Mouse (Mus musculus) hematopoietic stem cell, adult 5-6 weeks (primary cell): ENCODE results near the gene Sirt3. TPM values are rescaled to one million over a fixed set of nuclear protein-coding genes. Genes with fewer than 3 reads are reported as not detected.
A peak's percentile ranks its signal among the peaks of the same experiment; 100 is the strongest.

Source experiments
- ATAC-seq, 2 experiments: fragments of 125-278 bp in 1 of 2; replicated peaks in 1 of 2; 2 replicates each; pipeline ENCODE4 v1.8.0; 2016 to 2017; ENCODE audit warnings: inconsistent platforms in 2 of 2, mild to moderate bottlenecking in 2 of 2, moderate number of reproducible peaks in 2 of 2, low read depth in 1 of 2, moderate TSS enrichment in 1 of 2; ENCODE audit not compliant: low FRiP score in 2 of 2, poor library complexity in 2 of 2, severe bottlenecking in 2 of 2, insufficient read depth in 1 of 2, low TSS enrichment in 1 of 2
- total RNA-seq: library from RNA; stranded (forward); fragments of 172-1452, 232-1000 nt; gene quantifications from 2 replicates; pipeline ENCODE4 v1.2.3, GENCODE M21; 2017

Sirt3 gene
- total RNA-seq, 1 experiment from 2014 or later = 50.7 TPM

GRCm38 (mm10) chr7:140856785-140857549 lies 25.1 kb downstream of the Sirt3 start, which contains the start of gene Ric8a:
Gene Ric8a, plus strand, starts transcription at chr7:140856957.
- ATAC-seq = peak; percentile 72 to 75

- peak; percentile 57 to 61 for ATAC-seq
Observed at GRCm38 (mm10) chr7:140855860-140856784, 26.0 kb downstream of the Sirt3 start, which contains the start of gene Gm45785. Gene Gm45785, minus strand, starts transcription at chr7:140856331.

GRCm38 (mm10) chr7:140855181-140855580 lies 26.9 kb downstream of the Sirt3 start:
- no peak for ATAC-seq

- ATAC-seq = no peak
Observed at GRCm38 (mm10) chr7:140854483-140854882, 27.6 kb downstream of the Sirt3 start.

DNA sequence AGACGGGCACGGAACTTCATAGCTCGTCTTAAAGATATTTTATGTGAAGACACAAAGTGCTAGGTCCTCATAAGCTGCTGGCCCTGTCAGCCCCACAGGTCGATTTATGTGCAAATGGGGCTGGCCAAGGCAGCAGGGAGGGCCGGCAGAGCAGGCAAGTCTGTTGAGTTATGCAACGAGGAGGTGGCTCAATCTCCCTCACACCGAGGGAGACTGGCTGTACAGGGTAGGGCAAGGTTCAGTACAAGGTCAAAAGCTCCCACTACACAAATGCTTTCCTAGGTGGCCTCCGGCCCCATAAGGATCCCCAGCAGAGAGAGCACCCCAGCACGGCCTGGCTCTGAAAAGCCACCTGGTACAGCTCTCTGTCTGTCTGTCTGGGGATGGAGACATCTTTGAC lies 28.7 kb downstream of the Sirt3 start:
- ATAC-seq = no peak

DNA sequence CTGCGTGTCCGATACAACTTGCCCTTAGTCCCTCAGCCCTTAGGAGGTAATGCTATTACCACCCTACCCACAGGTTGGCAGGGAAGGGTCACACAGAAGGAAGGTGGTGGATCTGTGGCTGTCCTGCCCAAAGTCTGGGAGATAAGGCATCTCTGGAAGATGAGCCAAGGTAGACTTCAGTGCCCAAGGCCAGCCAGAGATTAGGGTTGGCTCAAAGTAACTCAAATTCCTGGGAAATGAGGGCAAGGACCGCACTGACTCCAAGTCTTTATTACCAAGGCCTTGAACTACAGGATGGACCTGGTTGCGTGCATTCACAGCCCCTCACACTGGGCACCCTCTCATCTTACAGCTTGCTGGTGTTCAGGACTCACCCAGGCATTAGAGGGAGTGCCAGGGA lies 30.2 kb downstream of the Sirt3 start:
- ATAC-seq = no peak

DNA sequence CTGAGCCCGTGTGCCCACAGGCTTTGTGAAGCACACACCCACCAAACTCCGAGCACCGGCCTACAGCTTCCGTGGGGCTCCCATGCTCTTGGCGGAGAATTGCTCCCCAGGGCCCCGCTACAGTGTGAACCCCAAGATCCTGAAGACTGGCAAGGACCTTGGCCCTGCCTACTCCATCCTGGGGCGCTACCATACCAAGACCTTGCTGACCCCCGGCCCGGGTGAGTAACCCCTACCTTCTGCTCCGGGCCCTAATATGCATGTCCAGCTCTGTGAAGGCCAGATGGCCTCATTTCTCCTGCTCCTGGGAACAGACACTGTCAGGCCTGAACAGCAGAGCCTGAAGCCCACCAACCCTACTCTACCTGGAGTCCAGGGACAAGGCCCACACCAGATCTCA lies 33.5 kb downstream of the Sirt3 start:
- ATAC-seq = no peak

- ATAC-seq = no peak
Observed at GRCm38 (mm10) chr7:140847755-140848580, 34.1 kb downstream of the Sirt3 start, which contains the start of gene Odf3. Gene Odf3, plus strand, starts transcription at chr7:140847805.

DNA sequence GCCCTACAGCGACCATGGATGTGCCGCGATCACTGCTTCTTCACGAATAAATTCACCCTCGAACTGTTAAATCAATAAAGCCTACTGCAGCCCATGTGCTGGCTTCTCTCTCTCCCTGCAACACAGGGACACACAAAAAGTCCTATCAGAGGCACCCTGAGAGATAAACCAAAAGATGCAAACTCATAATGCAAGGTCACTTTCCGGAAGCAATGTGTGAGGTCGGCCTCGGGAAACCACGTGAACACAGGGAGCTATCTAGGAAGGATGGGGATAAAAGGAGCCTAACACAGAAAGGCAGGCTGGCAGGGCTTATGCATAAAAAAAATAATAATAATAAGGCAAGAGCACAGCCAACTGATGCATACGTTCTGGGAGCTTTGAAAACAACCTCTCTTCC lies 35.4 kb downstream of the Sirt3 start:
- ATAC-seq = no peak

GRCm38 (mm10) chr7:140845683-140846082 lies 36.4 kb downstream of the Sirt3 start:
- no peak for ATAC-seq

GRCm38 (mm10) chr7:140844905-140845665 lies 37.0 kb downstream of the Sirt3 start, which contains the start of gene Scgb1c1:
Gene Scgb1c1, plus strand, starts transcription at chr7:140845547.
- peak; percentile 87 to 90 for ATAC-seq

DNA sequence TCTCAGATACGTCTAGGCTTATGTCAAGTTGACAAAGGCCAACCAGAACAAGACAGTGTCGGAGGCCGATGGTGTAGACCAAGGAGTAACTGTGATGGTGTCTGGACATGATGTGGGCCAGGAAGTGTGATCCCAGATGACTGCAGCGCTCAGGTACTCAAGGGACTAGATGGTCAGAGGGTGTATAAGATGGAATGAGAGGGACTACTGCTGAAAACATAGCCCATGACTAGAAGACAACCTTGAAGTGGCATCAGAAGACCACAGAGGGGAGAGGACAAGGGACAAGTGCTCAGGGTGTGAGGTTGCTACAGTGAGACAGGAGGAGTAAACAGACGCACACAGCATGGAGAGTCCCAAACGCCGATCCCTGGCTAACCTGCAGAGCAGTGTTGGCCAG lies 38.3 kb downstream of the Sirt3 start:
- no peak for ATAC-seq

DNA sequence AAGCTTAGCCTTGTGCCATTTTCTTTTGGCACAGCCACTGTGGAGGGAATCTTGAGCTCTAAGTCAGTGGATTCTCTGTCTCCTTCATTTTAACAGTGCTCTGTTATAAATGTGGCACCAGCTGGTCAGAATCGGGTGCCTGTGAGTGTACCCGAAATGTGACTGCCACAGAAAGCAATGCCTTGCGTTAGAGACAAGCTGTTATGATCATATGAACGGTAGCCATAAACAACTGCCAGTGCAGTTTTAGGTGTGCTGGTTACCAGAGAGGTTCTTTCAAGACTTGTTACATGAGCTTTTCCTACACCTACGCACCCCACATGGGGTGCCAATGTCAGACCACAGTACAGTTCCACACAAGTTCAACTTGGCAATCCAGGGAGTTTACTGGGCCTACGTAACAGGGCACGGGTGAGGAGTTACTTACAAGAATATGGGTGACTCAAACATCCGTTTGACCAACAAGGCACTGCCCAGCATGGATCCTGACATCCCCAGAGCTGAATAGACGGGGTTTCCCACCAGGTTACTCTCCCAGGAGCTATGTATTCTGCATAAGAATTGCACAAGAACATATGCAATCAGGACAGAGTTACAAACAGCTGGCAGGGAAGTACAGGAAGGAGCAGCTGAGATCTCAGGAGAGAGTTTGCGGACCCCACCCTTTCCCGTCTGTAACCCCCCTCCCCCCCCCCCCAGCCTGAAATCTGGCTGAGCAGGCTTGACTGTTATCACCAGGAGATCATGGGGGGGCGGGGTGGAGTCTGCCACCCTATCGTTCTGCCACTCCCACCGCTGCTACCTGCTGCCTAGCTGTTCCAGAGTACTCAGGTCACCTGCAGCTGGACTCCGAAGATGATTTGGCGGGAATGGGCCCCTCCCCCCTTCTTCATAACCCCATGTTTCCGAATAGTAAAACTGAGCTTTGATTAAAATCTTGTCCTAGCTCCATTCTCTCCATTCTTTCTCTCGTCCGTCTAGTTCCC lies 41.1 kb downstream of the Sirt3 start:
- ATAC-seq = no peak

GRCm38 (mm10) chr7:140839556-140839955 lies 42.6 kb downstream of the Sirt3 start:
- no peak for ATAC-seq

- no peak for ATAC-seq
Observed at GRCm38 (mm10) chr7:140836243-140837115, 45.6 kb downstream of the Sirt3 start.
